Mouse (Mus musculus) left cerebral cortex, postnatal 14 days (tissue): ENCODE data around the gene Car7. TPM values are rescaled to one million over a fixed set of nuclear protein-coding genes. Genes with fewer than 3 reads are reported as not detected.

Source experiments
- DNase-seq, 2 experiments: peaks; one replicate each; pipeline ENCODE4 v3.0.0; 2021 to 2022; ENCODE audit warnings: low spot score in 2 of 2, mixed read lengths in 1 of 2
- intact Hi-C: fragments of 180-260 bp; cut with DNase I; formaldehyde crosslinking; loops from one replicate; pipeline ENCODE4 v1.15.1; 2025
- long read RNA-seq, 2 experiments: library from polyadenylated mRNA; stranded (forward); transcript quantifications; one replicate each; pipeline ENCODE4 v2.0.0; 2021
- total RNA-seq, 2 experiments: library from RNA; stranded (reverse); gene quantifications; 2 replicates each; pipeline ENCODE4 v1.2.3; 2021

The Car7 gene
- total RNA-seq: 10 to 100 TPM; 28.9 to 36.4 TPM
- long read RNA-seq, experiment 1, transcript Car7-201 (7 exons, 1,538 nt): major isoform, 27 of 42 reads
- long read RNA-seq, experiment 1, partial matches to known transcripts: 3 of 42 reads
- long read RNA-seq, experiment 1, other reads (novel, unspliced or antisense): 9 of 42 reads
- long read RNA-seq, experiment 2, transcript Car7-201 (7 exons, 1,538 nt): major isoform, 19 of 37 reads
- long read RNA-seq, experiment 2, partial matches to known transcripts: 9 of 37 reads
- long read RNA-seq, experiment 2, other reads (novel, unspliced or antisense): 6 of 37 reads

GRCm38 (mm10) chr8:104533971-104534778 is at the start of gene Car7, which contains the start of gene Nae1:
TSS of gene Car7 (plus strand) at chr8:104534689.
TSS of gene Nae1 (minus strand) at chr8:104534637.
- intact Hi-C loops: no loop called here
- DNase-seq: peak; percentile 94 to 95

GRCm38 (mm10) chr8:104509061-104510006 is 25.2 kb upstream of the Car7 start, which contains the start of gene Terb1:
TSS of gene Terb1 (minus strand) at chr8:104509910.
- intact Hi-C loops: loop anchor here (5.0 kb wide), 1 partner anchor 67 kb away; the partner anchor contains the start of gene Dync1li2
- DNase-seq: peak; percentile 31 to 47

- no peak for DNase-seq
- intact Hi-C loops: no loop called here
These were observed 24.4 kb upstream of the Car7 start for GRCm38 (mm10) chr8:104510134-104510533.

GRCm38 (mm10) chr8:104517872-104518271 is 16.6 kb upstream of the Car7 start:
- no peak for DNase-seq
- intact Hi-C loops: loop anchor here (5.0 kb wide), 1 partner anchor 96 kb away; no protein-coding TSS in a partner anchor

GRCm38 (mm10) chr8:104529671-104530070 is 4.8 kb upstream of the Car7 start:
- no peak for DNase-seq
- intact Hi-C loops: no loop called here

DNA sequence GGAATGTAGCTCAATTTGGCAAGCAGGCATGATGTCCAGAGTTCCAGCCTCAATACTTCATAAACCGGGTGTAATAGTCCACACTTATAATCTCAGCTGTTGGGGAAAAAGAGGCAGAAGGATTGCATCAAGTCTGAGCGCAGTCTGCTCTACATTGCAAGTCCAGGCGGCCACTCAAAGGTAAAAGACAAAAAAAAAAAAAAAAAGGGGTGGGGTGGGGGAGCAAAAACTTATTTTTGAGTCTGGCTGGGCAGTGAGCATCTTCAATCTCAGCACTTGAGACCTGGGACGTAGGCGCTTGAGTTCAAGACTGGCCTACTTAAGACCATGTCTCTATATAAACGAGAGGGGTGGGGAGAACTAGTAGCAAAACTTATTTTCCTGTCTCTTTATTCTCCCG is 938 bp upstream of the Car7 start:
- intact Hi-C loops: no loop called here
- no peak for DNase-seq

DNA sequence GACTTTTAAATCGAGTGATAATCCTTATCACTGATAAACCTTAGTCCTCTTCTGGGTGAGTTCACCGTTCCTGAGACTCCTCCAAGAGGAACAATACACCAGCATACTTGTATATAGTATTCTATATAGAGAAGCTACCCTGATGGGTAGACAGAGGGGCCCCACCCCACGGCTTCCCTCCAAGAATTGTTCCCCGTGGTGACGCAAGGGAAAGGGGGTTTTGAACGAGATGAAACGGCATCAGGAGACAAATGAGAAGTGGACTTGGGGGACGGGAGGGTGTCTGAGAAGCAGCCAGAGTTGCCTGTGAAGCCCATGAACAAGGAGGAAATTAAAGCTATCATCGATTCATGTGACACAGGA is 271 bp downstream of the Car7 start:
- intact Hi-C loops: loop anchor here (5.0 kb wide), 1 partner anchor 38 kb away; no protein-coding TSS in a partner anchor
- no peak for DNase-seq

- no peak for DNase-seq
- intact Hi-C loops: loop anchor here (5.0 kb wide), 1 partner anchor 37 kb away; no protein-coding TSS in a partner anchor
These were observed 889 bp downstream of the Car7 start for GRCm38 (mm10) chr8:104535378-104535777.

GRCm38 (mm10) chr8:104536028-104536427 is 1.5 kb downstream of the Car7 start:
- no peak for DNase-seq
- intact Hi-C loops: loop anchor here (5.0 kb wide), 1 partner anchor 36 kb away; no protein-coding TSS in a partner anchor

DNA sequence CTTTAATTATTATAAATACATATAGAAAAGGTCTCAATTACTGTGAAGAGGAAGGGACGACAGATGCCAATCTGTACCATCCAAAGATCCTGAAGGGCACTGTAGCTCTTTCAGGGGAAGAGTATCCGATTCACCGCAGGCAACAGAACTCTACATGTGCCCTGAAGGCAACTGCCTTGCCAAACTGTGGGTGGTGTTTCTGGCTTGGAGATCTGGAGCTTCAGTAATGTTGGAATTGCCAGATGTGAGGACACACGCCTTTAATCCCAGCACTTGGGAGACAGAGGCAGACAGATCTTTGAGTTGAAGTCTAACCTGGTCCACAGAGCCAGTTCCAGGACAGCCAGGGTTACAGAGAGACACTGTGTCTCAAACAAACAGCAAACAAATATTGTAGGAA is 4.4 kb downstream of the Car7 start:
- intact Hi-C loops: loop anchor here (5.0 kb wide), 1 partner anchor 33 kb away; no protein-coding TSS in a partner anchor

DNA sequence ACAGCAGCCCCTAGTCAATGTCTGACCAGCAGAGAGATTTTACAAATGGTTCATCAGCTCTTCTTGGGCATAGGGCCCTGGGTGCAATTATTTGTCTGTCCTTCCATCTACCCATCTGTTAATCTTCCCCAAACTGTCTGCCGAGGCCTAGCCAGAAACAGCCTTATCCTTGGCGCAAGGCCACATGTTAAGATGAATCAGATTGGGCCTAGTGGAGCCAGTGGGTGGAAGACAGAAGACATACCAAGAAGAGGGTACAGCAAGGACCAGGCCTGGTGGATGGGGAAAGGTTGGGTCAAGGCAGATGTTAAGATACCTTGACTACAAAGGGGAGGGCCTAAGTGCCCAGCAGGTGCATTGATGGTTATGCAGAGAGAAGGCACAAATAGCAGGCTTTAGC is 5.1 kb downstream of the Car7 start:
- intact Hi-C loops: loop anchor here (5.0 kb wide), 1 partner anchor 33 kb away; no protein-coding TSS in a partner anchor
- DNase-seq: peak in 1 of 2 experiments; percentile 57

More for the DNA sequence above, 4.4 kb downstream of the Car7 start:
- peak in 1 of 2 experiments; percentile 49 for DNase-seq

DNA sequence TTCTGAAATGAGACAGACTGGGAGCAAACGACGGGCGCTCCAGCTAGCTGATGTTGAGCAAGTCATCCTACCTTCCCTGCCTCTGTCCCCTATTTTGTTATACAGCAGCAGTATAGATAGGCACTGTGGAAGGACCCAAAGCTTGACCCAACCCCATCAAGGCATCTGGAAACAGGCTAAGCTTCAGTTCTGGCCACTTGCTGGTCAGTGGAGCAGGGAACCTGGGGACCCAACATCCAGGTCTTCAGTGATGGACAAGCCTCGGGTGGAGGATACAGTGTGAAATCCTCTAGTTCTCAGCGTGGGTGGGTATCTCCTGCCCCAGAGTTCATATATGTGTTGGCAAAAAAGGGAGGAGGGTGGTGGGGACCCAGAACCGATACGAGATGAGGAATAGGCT is 5.7 kb downstream of the Car7 start:
- no peak for DNase-seq
- intact Hi-C loops: no loop called here

GRCm38 (mm10) chr8:104540710-104541514 is 6.4 kb downstream of the Car7 start:
- intact Hi-C loops: no loop called here
- DNase-seq: peak in 1 of 2 experiments; percentile 55

GRCm38 (mm10) chr8:104541515-104541880 is 7.0 kb downstream of the Car7 start:
- intact Hi-C loops: no loop called here
- no peak for DNase-seq

- peak; percentile 79 to 86 for DNase-seq
- intact Hi-C loops: no loop called here
These were observed 7.7 kb downstream of the Car7 start for GRCm38 (mm10) chr8:104542160-104542559.

GRCm38 (mm10) chr8:104543440-104544045 is 9.1 kb downstream of the Car7 start:
- intact Hi-C loops: no loop called here
- no peak for DNase-seq

DNA sequence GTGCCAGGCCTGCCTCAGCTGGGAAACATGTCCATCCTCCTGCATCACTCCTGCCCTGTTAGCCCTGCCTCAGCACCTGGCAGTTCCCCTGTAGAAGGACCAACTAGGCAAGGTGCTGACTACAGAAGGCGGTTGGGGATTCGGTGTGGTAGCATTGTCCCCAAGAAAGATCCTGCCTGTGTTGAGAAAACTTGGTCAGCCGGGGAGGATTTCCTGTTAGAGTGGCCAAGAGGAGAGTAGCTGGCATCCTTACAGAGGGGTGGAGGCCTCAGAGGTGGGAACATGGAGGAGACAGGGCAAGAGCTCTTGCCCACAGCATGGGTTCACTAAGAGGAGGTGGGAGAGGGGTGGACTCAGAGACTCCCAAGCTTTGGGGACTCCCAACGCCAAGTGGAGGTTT is 20.7 kb downstream of the Car7 start:
- no peak for DNase-seq
- intact Hi-C loops: no loop called here

- intact Hi-C loops: no loop called here
- no peak for DNase-seq
These were observed 22.7 kb downstream of the Car7 start for GRCm38 (mm10) chr8:104557226-104557625.
